Mouse (Mus musculus) heart, embryonic 11.5 days (tissue): ENCODE data around the gene Tmem14c. TPM values are rescaled to one million over a fixed set of nuclear protein-coding genes. Genes with fewer than 3 reads are reported as not detected.

Experiments
- ATAC-seq: fragments of 200-750 bp; cut with Nextera tagmentation; replicated peaks from 2 replicates; pipeline ENCODE4 v1.8.0; 2017; ENCODE audit warnings: moderate library complexity; ENCODE audit not compliant: insufficient number of reproducible peaks, low FRiP score, low TSS enrichment
- H3K27ac ChIP-seq: fragments of 300-500 bp; sonication (generic); 2 replicates; pipeline ENCODE4 v1.5.1; 2014; ENCODE audit warnings: mild to moderate bottlenecking, low read depth, low read length
- H3K27me3 ChIP-seq: fragments of 300-500 bp; sonication (generic); 2 replicates; pipeline ENCODE4 v1.6.1; 2014; ENCODE audit warnings: mild to moderate bottlenecking, low read length, mixed read lengths; ENCODE audit not compliant: control insufficient read depth, insufficient read depth
- H3K36me3 ChIP-seq: fragments of 300-500 bp; sonication (generic); 2 replicates; pipeline ENCODE4 v1.6.1; 2014; ENCODE audit warnings: mild to moderate bottlenecking, low read length, moderate library complexity, mixed read lengths; ENCODE audit not compliant: control insufficient read depth, insufficient read depth
- H3K4me1 ChIP-seq: fragments of 300-500 bp; sonication (generic); 2 replicates; pipeline ENCODE4 v1.6.1; 2014; ENCODE audit warnings: low read length; ENCODE audit not compliant: control insufficient read depth, insufficient read depth
- H3K4me2 ChIP-seq: fragments of 300-500 bp; sonication (generic); 2 replicates; pipeline ENCODE4 v1.6.1; 2014; ENCODE audit warnings: mild to moderate bottlenecking, moderate library complexity
- H3K4me3 ChIP-seq: fragments of 300-500 bp; sonication (generic); 2 replicates; pipeline ENCODE4 v1.5.1; 2014; ENCODE audit warnings: low read depth, low read length
- H3K9ac ChIP-seq: fragments of 300-500 bp; sonication (generic); 2 replicates; pipeline ENCODE4 v1.6.1; 2014; ENCODE audit warnings: mild to moderate bottlenecking, low read depth, low read length, moderate library complexity
- H3K9me3 ChIP-seq: fragments of 300-500 bp; sonication (generic); replicated peaks from 2 replicates; pipeline ENCODE4 v1.6.1; 2016; ENCODE audit warnings: low read length; ENCODE audit not compliant: control insufficient read depth
- WGBS: fragments of 180-500 bp; shearing (Covaris S2); extraction: QIAGEN DNeasy Blood & Tissue Kit; methylation state at CpG from one replicate; pipeline ENCODE4 v1.1.7; 2014; ENCODE audit not compliant: insufficient replicate concordance; 5-methylcytosine and 5-hydroxymethylcytosine counted together
- polyA plus RNA-seq: library from polyadenylated mRNA; unstranded; fragments of >200 nt; fragmentation: Nextera tagmentation; extraction: Ambion mirVana; gene quantifications from 2 replicates; pipeline ENCODE4 v1.2.1, GENCODE M21; 2014

Tmem14c gene
- polyA plus RNA-seq, 1 experiment from 2014 or later: 302 TPM

GRCm38 (mm10) chr13:41047280-41047679 lies 31.2 kb downstream of the Tmem14c start:
- WGBS: 80% methylated on average over 6 of the region's 6 CpGs
- Histone ChIP-seq H3K27me3 (no peaks in the 10 kb centered on the region), H3K9me3 (no peaks in the 10 kb centered on the region), H3K27ac (no peak overlapping the region), H3K4me2 (no peak overlapping the region), H3K4me3 (no peak overlapping the region), H3K4me1 (no peaks in the 10 kb centered on the region), H3K36me3 (no peaks in the 10 kb centered on the region), H3K9ac (no peak overlapping the region)
- no peak for ATAC-seq

GRCm38 (mm10) chr13:41051965-41052364 lies 35.9 kb downstream of the Tmem14c start:
- Histone ChIP-seq H3K4me1 (no peaks in the 10 kb centered on the region), H3K4me2 (no peak overlapping the region), H3K27ac (no peak overlapping the region), H3K4me3 (no peak overlapping the region), H3K27me3 (no peaks in the 10 kb centered on the region), H3K36me3 (no peaks in the 10 kb centered on the region), H3K9me3 (no peaks in the 10 kb centered on the region), H3K9ac (no peak overlapping the region)
- WGBS: 80% methylated on average over 5 of the region's 5 CpGs
- no peak for ATAC-seq

GRCm38 (mm10) chr13:41067618-41068017 lies 51.5 kb downstream of the Tmem14c start:
- WGBS: 90% methylated on average over 4 of the region's 4 CpGs
- no peaks in the 10 kb centered on the region for H3K4me1 ChIP-seq
- H3K27me3 ChIP-seq: no peaks in the 10 kb centered on the region
- no peak overlapping the region for H3K4me2 ChIP-seq
- H3K9ac ChIP-seq: no peak overlapping the region
- ATAC-seq: no peak
- no peaks in the 10 kb centered on the region for H3K36me3 ChIP-seq
- no peak overlapping the region for H3K27ac ChIP-seq
- no peaks in the 10 kb centered on the region for H3K9me3 ChIP-seq
- H3K4me3 ChIP-seq: no peak overlapping the region

- Histone ChIP-seq H3K27ac (no peak overlapping the region), H3K4me2 (no peak overlapping the region), H3K4me1 (no peaks in the 10 kb centered on the region), H3K27me3 (no peaks in the 10 kb centered on the region), H3K9ac (no peak overlapping the region), H3K4me3 (no peak overlapping the region), H3K9me3 (no peaks in the 10 kb centered on the region), H3K36me3 (no peaks in the 10 kb centered on the region)
- ATAC-seq: no peak
- WGBS: 86% methylated on average over 11 of the region's 11 CpGs
Measured at GRCm38 (mm10) chr13:41071617-41072016, 55.5 kb downstream of the Tmem14c start.

Other genes with a start within 250 kb of the Tmem14c start
- 4.1 and 4.7 TPM in 2 replicates for gene Gcnt2, start 156.5 kb upstream of the Tmem14c start, polyA plus RNA-seq
- 62.8 and 70.1 TPM in 2 replicates for gene Pak1ip1, start 15.3 kb upstream of the Tmem14c start, polyA plus RNA-seq
- gene Mak, start 63.4 kb downstream of the Tmem14c start, polyA plus RNA-seq: 0.17 and 0.30 TPM in 2 replicates
- not detected in 2 replicates for gene Gcm2, start 94.7 kb downstream of the Tmem14c start, polyA plus RNA-seq
- gene Sycp2l, start 98.0 kb downstream of the Tmem14c start, polyA plus RNA-seq: not detected in 2 replicates
- 1.9 and 3.7 TPM in 2 replicates for gene Elovl2, start 204.1 kb downstream of the Tmem14c start, polyA plus RNA-seq
- gene Smim13, start 233.6 kb downstream of the Tmem14c start, polyA plus RNA-seq: 8.7 and 12.9 TPM in 2 replicates